Mouse (Mus musculus) bone marrow macrophage, adult 2 months (primary cell): ENCODE data around the gene 4930404N11Rik.

ENCODE experiments used
- CTCF ChIP-seq: IDR thresholded peaks from 2 replicates; pipeline ENCODE4 v1.5.1; 2012; ENCODE audit warnings: low read depth, mild to moderate bottlenecking, low read length, moderate library complexity
- POLR2A ChIP-seq: IDR thresholded peaks from 2 replicates; pipeline ENCODE4 v1.6.1; 2012; ENCODE audit warnings: mild to moderate bottlenecking, low read depth, low read length, borderline replicate concordance

DNA sequence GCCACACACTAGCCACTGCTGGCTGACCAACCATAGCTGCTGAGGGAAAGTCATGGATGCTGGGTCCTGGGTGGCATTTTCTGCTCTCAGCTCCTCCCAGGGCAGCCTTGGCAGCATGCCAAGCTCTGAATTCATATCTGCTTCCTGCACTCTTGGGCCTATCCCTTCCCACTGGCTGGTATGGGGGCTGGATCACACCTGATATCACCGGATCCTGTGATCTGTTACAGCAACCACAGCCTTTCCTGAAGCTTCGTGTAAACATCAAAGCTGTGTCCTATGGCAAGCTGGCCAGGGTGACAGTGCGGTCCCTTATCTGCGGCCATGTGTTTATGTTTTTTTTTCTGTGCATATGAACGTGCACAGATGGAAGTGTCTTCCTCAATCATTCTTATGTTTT is 16.4 kb upstream of the 4930404N11Rik start:
- TF ChIP-seq CTCF (no peak), POLR2A (no peak)
